Mouse (Mus musculus) liver, postnatal 0 days (tissue): ENCODE results near the gene Hivep3.

ENCODE experiments used
- CTCF ChIP-seq: sonication (generic); IDR thresholded peaks from 2 replicates; pipeline ENCODE4 v1.5.1; 2016; ENCODE audit warnings: antibody characterized with exemption, low read depth
- EP300 ChIP-seq: IDR thresholded peaks from 2 replicates; pipeline ENCODE4 v1.6.1; 2016; ENCODE audit warnings: antibody characterized with exemption, low read depth, mild to moderate bottlenecking

- no peak for TF ChIP-seq CTCF
- TF ChIP-seq EP300 = no peak
Observed at GRCm38 (mm10) chr4:119701269-119701954, 32.2 kb upstream of the Hivep3 start.
